Mouse (Mus musculus): Measurements from ENCODE around the gene Tnnc2.

DNA sequence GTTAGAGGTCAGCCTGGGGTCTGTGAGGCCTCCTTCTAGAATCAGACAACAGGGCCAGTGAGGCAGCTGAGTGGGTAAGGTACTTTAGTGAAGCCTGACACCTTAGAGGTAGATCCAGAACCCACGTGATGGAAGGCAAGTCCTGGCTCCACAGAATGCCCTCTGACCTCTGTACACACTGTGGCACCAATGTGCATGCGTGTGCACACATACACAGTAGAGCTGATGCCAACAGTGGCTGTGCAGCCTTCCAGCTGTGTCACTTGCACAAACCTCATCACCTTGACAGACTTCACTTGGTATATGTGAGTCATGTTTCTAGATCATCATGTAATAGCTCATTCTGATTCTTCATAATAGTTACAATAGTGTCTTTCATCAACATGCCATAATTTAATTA lies 27.3 kb downstream of the Tnnc2 start:
- TF ChIP-seq POLR2A (IDR thresholded peaks at IDR 0.05; ENCODE audit: borderline replicate concordance, insufficient read depth, low read length) (no peak), CTCF (IDR thresholded peaks at IDR 0.05; ENCODE audit: borderline replicate concordance, insufficient read depth, low read depth, low read length) (no peak)
